Mouse (Mus musculus) lung, adult 2 months (tissue): Measurements from ENCODE around the gene Tmem63c.

Experiments
- CTCF ChIP-seq: fragments of 200-500 bp; IDR thresholded peaks from 2 replicates; pipeline ENCODE4 v1.5.1; 2011; ENCODE audit warnings: mild to moderate bottlenecking, low read length, control low read depth; ENCODE audit not compliant: insufficient read depth
- POLR2A ChIP-seq: fragments of 200-500 bp; IDR thresholded peaks from 2 replicates; pipeline ENCODE4 v1.6.1; 2011; ENCODE audit warnings: low read depth, mild to moderate bottlenecking, control low read depth, low read length, borderline replicate concordance; ENCODE audit errors: extremely low read depth

GRCm38 (mm10) chr12:87121918-87122589 is 100.9 kb downstream of the Tmem63c start:
- TF ChIP-seq CTCF: no peak
- no peak for TF ChIP-seq POLR2A
